Mouse (Mus musculus): ENCODE results near the gene Sod3. TPM values are rescaled to one million over a fixed set of nuclear protein-coding genes. Genes with fewer than 3 reads are reported as not detected.

The Sod3 gene
- polyA plus RNA-seq, 1 experiment from 2014 or later: 0.44 TPM

DNA sequence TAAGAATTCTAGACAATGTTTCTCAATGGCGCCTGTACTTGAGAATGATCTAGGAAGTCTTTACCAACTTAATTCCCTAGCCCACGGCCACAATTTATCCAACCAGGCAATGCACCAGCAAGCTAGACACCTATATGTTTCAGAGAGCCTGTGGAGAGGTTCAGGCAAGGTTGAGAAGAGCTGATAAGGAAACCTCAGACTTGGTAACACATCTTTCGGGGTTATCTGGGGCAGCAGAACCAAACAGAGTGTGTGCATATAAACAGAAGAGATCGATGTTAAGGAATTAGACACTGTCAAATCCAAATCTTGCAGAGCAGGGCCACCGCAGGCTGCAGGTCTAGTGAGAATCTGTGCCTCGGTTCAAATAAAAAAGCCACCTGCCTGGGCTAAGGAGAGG lies 5.5 kb upstream of the Sod3 start:
- no peak overlapping the region for H3K4me3 ChIP-seq
- H3K27ac ChIP-seq: no peak overlapping the region
- peaks cover 10% of the 10 kb centered on the region for H3K4me1 ChIP-seq
- H3K36me3 ChIP-seq: no peaks in the 10 kb centered on the region
- H3K9me3 ChIP-seq: no peaks in the 10 kb centered on the region
- no peaks in the 10 kb centered on the region for H3K27me3 ChIP-seq (ENCODE audit: insufficient read depth, poor library complexity, severe bottlenecking)
- 76% methylated on average over 6 of the region's 6 CpGs for WGBS
- DNase-seq (ENCODE audit: low spot score): no peak

DNA sequence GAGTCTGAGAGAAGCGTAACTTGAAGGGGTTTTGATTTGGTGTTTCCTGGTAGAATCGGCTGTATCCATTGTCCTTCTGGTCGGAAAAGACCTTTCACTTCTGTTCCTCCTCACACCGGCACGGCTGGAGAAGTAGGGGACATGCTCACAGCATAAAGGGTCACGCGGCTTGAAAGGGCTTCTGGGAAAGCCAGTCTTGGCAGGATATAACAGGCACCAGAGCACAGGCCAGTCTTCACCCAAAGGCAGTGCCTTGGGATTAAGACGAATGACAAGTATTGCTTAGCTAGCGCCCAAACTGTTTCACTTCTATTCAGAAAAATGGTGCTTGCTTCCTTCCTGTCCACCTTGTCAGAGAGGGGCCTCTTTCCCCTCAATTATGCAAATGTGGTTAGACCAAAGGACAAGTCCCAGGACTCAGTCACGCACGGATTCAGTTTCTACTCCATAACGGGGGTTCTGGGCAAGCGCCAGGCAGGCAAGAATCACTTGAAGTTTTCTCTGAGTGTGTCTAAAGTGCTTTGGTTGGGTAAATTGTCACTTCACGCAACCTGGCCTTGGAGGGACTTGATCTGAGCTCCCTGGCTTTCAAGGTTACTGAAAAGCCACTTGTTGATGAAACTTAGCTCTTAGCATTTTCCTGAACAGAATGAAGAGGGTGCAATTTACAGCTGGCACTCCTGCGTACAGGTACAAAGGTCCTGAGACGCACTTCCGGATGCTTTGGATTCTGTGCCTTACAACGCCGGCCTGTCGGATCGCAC lies 3.1 kb upstream of the Sod3 start:
- Histone ChIP-seq H3K4me1 (peaks cover 20% of the 10 kb centered on the region), H3K27ac (no peak overlapping the region), H3K4me3 (no peak overlapping the region), H3K27me3 (ENCODE audit: insufficient read depth, poor library complexity, severe bottlenecking) (no peaks in the 10 kb centered on the region), H3K36me3 (no peaks in the 10 kb centered on the region), H3K9me3 (no peaks in the 10 kb centered on the region)
- no peak for DNase-seq (ENCODE audit: low spot score)
- WGBS: 60% methylated on average over 21 of the region's 21 CpGs

DNA sequence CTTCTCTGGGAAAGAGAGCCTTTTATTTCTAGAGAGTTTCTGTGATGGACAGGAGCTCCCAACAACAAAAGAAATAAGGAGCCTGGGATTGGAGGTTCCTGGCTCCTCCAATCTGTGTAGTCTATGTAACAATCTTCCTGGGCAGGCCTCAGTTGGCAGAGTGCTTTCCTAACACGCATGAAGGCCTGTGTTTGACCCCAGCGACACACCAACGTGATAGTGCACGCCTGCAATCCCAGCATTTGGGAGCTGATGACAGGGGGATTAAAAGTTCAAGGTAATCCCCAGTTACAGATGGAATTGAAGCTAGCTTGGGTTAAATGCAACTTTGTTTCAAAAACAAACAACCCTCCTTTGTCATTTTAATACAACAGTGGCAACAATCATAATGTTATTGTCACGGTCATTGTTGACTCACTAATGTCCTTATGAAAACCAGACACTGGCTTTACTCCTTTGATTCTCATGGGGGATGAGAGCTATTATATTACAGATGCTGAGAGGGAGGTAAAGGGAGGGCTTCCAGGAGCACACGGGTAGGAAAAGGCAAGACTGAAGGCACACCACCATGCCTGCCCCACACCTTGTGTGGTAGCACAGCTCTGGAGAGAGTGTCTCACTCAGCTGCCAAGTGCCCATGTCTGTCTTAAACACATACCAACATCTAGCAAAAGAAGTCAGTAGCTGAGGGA lies 669 bp upstream of the Sod3 start:
- 76% methylated on average over 6 of the region's 6 CpGs for WGBS

DNA sequence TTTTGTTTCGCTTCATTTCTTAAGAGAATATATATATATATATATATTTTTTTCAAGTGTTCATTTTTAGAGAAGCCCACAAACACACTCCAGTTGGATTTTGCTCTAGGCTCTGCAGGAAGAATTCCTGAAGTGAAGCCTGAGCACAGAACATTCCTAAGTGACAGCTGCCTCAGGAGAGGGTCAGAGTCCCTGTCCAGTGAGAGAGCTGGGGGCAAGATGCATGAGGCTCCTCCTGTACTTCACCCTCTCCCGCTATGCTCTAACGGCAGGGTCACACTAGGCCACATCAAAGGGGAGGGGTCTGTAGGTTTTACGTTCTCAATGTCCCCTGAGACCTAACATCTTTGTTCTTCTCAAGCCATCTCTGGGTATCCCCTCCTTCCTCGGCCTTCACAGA lies 930 bp downstream of the Sod3 start:
- Histone ChIP-seq H3K27ac (no peak overlapping the region; the same call in 1 of the 2 replicates), H3K4me1 (peaks cover 27% of the 10 kb centered on the region), H3K36me3 (no peaks in the 10 kb centered on the region), H3K27me3 (ENCODE audit: insufficient read depth, poor library complexity, severe bottlenecking) (peaks cover 26% of the 10 kb centered on the region), H3K4me3 (no peak overlapping the region), H3K9me3 (no peaks in the 10 kb centered on the region)
- DNase-seq (ENCODE audit: low spot score): no peak
- 43% methylated on average over 5 of the region's 5 CpGs for WGBS

More for the DNA sequence above, 669 bp upstream of the Sod3 start:
- H3K27me3 ChIP-seq (ENCODE audit: insufficient read depth, poor library complexity, severe bottlenecking): peaks cover 12% of the 10 kb centered on the region
- DNase-seq (ENCODE audit: low spot score): no peak
- H3K9me3 ChIP-seq: no peaks in the 10 kb centered on the region
- no peak overlapping the region for H3K27ac ChIP-seq
- H3K4me3 ChIP-seq: no peak overlapping the region
- H3K36me3 ChIP-seq: no peaks in the 10 kb centered on the region
- H3K4me1 ChIP-seq: peaks cover 20% of the 10 kb centered on the region

DNA sequence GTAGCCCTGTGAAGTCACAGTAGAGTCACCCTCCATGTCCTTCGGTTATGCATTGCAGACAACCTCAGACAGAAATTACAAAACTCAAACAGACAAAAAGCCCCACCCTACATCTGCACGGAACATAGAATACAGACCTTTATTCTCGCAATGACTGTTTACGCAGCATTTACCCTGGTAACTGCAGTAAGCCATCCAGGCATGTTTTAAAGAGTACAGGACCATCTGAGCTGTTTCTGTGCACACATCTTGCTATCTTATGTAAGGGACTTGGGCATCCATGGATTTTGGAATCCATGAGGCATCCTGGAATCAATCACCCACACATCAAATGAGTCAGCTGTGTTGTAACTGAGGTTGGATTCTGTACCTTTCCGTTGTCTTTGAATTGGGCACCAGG lies 2.3 kb downstream of the Sod3 start:
- Histone ChIP-seq H3K36me3 (no peaks in the 10 kb centered on the region), H3K4me3 (no peak overlapping the region), H3K27ac (no peak overlapping the region), H3K27me3 (ENCODE audit: insufficient read depth, poor library complexity, severe bottlenecking) (peaks cover 36% of the 10 kb centered on the region), H3K4me1 (peaks cover 19% of the 10 kb centered on the region), H3K9me3 (no peaks in the 10 kb centered on the region)
- WGBS: 86% methylated on average over 5 of the region's 5 CpGs
- no peak for DNase-seq (ENCODE audit: low spot score)

DNA sequence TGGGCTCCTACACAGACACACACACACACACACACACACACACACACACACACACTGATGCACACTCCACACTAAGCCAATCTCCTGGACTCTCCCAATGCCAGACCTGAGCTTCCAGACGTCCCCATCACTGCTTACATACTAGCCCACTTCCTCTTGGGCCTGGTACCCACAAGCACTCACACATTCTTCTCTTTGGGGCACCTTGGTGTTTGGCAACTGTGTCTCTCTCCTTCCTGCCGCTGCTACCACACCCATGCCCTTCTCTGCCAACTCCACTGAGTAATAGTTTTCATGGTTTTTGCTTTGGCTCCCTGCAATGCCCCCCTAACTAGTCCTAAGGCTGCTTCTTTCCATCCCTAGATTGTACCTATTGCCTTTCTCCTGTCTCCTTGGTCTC lies 3.1 kb downstream of the Sod3 start:
- no peaks in the 10 kb centered on the region for H3K9me3 ChIP-seq
- no peaks in the 10 kb centered on the region for H3K36me3 ChIP-seq
- no peak overlapping the region for H3K4me3 ChIP-seq
- peaks cover 36% of the 10 kb centered on the region for H3K27me3 ChIP-seq (ENCODE audit: insufficient read depth, poor library complexity, severe bottlenecking)
- WGBS: 78% methylated on average over 2 of the region's 2 CpGs
- DNase-seq (ENCODE audit: low spot score): no peak
- no peak overlapping the region for H3K27ac ChIP-seq
- peaks cover 19% of the 10 kb centered on the region for H3K4me1 ChIP-seq

DNA sequence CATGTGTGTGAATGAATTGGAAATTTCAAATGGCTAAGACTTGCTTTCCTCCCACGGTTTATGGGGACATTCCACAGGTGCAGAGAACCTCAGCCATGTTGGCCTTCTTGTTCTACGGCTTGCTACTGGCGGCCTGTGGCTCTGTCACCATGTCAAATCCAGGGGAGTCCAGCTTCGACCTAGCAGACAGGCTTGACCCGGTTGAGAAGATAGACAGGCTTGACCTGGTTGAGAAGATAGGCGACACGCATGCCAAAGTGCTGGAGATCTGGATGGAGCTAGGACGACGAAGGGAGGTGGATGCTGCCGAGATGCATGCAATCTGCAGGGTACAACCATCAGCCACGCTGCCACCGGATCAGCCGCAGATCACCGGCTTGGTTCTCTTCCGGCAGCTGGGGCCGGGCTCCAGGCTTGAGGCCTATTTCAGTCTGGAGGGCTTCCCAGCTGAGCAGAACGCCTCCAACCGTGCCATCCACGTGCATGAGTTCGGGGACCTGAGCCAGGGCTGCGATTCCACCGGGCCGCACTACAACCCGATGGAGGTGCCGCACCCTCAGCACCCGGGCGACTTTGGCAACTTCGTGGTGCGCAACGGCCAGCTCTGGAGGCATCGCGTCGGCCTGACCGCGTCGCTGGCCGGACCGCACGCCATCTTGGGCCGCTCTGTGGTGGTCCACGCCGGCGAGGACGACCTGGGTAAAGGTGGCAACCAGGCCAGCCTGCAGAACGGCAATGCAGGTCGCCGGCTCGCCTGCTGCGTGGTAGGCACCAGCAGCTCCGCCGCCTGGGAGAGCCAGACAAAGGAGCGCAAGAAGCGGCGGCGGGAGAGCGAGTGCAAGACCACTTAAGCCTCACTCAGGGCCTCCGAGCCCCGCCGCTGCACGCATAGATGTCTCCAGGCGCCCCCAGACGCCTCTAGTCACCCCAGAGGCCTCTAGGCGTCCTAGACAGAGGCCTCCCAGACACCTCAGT lies 4.6 kb downstream of the Sod3 start:
- Histone ChIP-seq H3K27me3 (ENCODE audit: insufficient read depth, poor library complexity, severe bottlenecking) (peaks cover 36% of the 10 kb centered on the region), H3K4me1 (peaks cover 17% of the 10 kb centered on the region), H3K4me3 (peak overlapping the region; percentile 56), H3K27ac (peak overlapping the region; percentile 83), H3K36me3 (no peaks in the 10 kb centered on the region), H3K9me3 (no peaks in the 10 kb centered on the region)
- no peak for DNase-seq (ENCODE audit: low spot score)
- 37% methylated on average over 63 of the region's 63 CpGs for WGBS

DNA sequence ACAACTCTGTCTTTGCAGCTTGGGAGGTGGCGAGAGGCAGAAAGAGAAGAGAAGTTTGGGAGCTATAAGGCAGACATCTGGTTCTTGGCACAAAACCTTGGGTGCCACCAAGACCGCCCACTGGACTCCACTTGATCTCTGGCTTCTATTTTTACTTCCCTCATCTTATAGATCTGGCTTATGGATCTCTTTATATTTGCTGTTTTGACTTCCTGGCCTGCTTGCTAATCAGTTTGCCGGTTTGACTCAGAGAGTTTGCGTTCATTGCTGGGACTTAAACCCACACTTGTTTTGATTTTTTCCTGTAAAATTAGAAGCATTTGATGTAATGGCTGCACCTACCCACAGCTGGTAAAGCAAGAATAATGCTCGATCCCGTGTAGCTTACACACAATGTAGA lies 7.3 kb downstream of the Sod3 start:
- H3K4me1 ChIP-seq: peaks cover 7% of the 10 kb centered on the region
- WGBS: 88% methylated on average over 6 of the region's 6 CpGs
- DNase-seq (ENCODE audit: low spot score): no peak
- peaks cover 36% of the 10 kb centered on the region for H3K27me3 ChIP-seq (ENCODE audit: insufficient read depth, poor library complexity, severe bottlenecking)
- no peak overlapping the region for H3K27ac ChIP-seq
- H3K9me3 ChIP-seq: no peaks in the 10 kb centered on the region
- H3K4me3 ChIP-seq: no peak overlapping the region
- H3K36me3 ChIP-seq: no peaks in the 10 kb centered on the region

DNA sequence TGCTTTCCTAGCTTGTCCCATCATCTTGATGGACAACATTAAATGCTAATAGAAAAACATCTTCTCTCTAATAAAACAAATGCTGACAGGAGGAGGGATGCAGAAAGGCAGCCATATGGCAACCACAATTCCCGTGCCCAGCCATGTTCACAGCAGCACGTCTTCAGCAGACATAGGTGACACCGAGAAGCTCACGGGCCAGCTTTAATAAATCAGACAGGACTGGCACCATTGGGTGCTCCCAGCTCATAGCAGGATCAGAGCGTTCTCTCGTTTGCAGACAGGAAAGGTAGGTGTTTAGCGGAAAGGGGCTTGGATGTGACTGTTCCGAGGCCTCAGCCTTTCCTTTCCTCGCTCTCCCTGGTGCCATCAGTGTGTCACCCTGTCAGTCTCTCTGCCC lies 12.3 kb downstream of the Sod3 start:
- Histone ChIP-seq H3K9me3 (no peaks in the 10 kb centered on the region), H3K4me3 (no peak overlapping the region), H3K36me3 (no peaks in the 10 kb centered on the region), H3K27ac (no peak overlapping the region), H3K4me1 (peaks cover 4% of the 10 kb centered on the region; the same call in 1 of the 2 replicates), H3K27me3 (ENCODE audit: insufficient read depth, poor library complexity, severe bottlenecking) (no peaks in the 10 kb centered on the region)
- no peak for DNase-seq (ENCODE audit: low spot score)
- 88% methylated on average over 9 of the region's 9 CpGs for WGBS

DNA sequence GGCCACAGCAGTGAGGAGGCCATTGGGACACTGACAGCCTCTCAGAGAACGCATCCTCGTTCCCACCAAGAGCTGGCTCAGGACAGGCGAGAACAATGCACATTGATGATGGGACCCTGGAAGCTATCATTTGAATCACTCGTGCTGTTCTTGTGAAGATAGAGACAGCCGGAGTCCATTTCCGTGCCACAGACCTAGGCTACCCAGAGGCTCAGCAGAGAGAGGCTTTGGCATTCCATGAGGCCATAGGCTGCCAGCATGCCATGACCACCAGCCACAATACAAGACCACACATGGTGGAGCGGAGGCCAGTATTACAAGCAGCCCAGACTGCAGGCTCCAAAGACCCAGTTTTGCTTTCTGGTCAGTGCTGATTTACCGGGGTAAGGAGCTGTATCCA lies 19.2 kb downstream of the Sod3 start:
- no peak for DNase-seq (ENCODE audit: low spot score)
- Histone ChIP-seq H3K36me3 (no peaks in the 10 kb centered on the region), H3K4me3 (no peak overlapping the region), H3K4me1 (no peaks in the 10 kb centered on the region), H3K27me3 (ENCODE audit: insufficient read depth, poor library complexity, severe bottlenecking) (no peaks in the 10 kb centered on the region), H3K9me3 (no peaks in the 10 kb centered on the region), H3K27ac (no peak overlapping the region)
- 79% methylated on average over 8 of the region's 8 CpGs for WGBS

DNA sequence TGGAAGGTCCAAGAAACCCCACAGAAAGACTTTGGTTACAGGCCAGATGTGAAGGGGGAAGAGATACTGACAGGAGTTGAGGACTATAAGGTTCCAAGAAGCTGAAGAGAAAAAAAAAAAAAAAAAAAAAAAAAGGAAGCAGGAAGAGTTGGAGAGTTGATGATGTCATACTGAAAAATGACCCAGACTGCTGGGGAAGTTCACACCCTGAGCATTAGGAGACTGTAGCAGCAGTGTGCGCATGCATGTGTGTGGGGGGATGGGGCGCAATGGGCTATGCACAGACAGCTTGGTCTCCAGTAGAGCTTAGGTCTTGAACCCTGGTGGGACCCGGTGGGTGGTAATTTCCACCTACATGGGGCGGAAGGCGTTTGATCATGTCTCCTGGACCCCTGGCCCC lies 20.2 kb downstream of the Sod3 start:
- H3K4me1 ChIP-seq: no peaks in the 10 kb centered on the region
- 69% methylated on average over 5 of the region's 5 CpGs for WGBS
- H3K4me3 ChIP-seq: no peak overlapping the region

DNA sequence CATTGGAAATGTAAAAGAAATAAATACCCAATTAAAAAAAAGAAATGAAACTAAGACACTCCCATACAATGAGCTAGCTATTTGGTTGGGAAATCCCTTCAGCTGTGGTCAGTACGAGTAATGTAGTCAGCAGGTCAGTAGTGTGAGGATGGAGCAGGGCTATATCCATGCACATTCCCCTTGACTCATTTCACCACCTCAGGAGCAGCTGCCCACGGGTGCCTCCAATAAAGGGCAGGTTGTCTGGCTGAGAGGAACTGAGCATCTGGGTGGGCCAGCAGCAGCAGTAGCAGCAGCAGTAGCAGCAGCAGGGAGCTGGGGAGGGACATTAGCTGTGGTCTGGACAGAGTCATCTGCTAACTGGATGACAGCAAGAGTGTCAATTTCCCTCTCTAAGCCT lies 22.4 kb downstream of the Sod3 start:
- Histone ChIP-seq H3K36me3 (peaks cover 9% of the 10 kb centered on the region; the same call in 1 of the 2 replicates), H3K9me3 (0 out of 2 replicates have a peak, but pooled peaks cover 8% of the 10 kb centered on the region), H3K4me1 (no peaks in the 10 kb centered on the region), H3K27ac (no peak overlapping the region), H3K27me3 (ENCODE audit: insufficient read depth, poor library complexity, severe bottlenecking) (no peaks in the 10 kb centered on the region), H3K4me3 (no peak overlapping the region)
- WGBS: 45% methylated on average over 2 of the region's 2 CpGs
- DNase-seq (ENCODE audit: low spot score): no peak

More for the DNA sequence above, 20.2 kb downstream of the Sod3 start:
- no peak for DNase-seq (ENCODE audit: low spot score)
- H3K27me3 ChIP-seq (ENCODE audit: insufficient read depth, poor library complexity, severe bottlenecking): no peaks in the 10 kb centered on the region
- no peak overlapping the region for H3K27ac ChIP-seq
- no peaks in the 10 kb centered on the region for H3K36me3 ChIP-seq
- 0 out of 2 replicates have a peak, but pooled peaks cover under 1% of the 10 kb centered on the region for H3K9me3 ChIP-seq

Measured in heart, embryonic 10.5 days (tissue).